Mouse (Mus musculus): ENCODE results near the gene Ranbp3. TPM values are rescaled to one million over a fixed set of nuclear protein-coding genes. Genes with fewer than 3 reads are reported as not detected.

The Ranbp3 gene
- polyA plus RNA-seq, 1 experiment from 2014 or later = 96.6 TPM

- no peak for ATAC-seq (ENCODE audit: borderline replicate concordance, extremely low read depth, low FRiP score, low TSS enrichment)
- Histone ChIP-seq H3K4me2 (no peak overlapping the region), H3K4me3 (no peak overlapping the region), H3K27ac (no peak overlapping the region), H3K9me3 (no peaks in the 10 kb centered on the region), H3K27me3 (no peaks in the 10 kb centered on the region), H3K9ac (no peak overlapping the region), H3K36me3 (no peaks in the 10 kb centered on the region), H3K4me1 (no peaks in the 10 kb centered on the region)
- 26% methylated on average over 10 of the region's 10 CpGs for WGBS
Observed at GRCm38 (mm10) chr17:56651801-56652200, 21.3 kb upstream of the Ranbp3 start.

- ATAC-seq (ENCODE audit: borderline replicate concordance, extremely low read depth, low FRiP score, low TSS enrichment) = no peak
- no peak overlapping the region for H3K9ac ChIP-seq
- H3K36me3 ChIP-seq = no peaks in the 10 kb centered on the region
- no peaks in the 10 kb centered on the region for H3K27me3 ChIP-seq
- WGBS = 54% methylated on average over 2 of the region's 2 CpGs
- H3K9me3 ChIP-seq = no peaks in the 10 kb centered on the region
- no peak overlapping the region for H3K4me3 ChIP-seq
- no peaks in the 10 kb centered on the region for H3K4me1 ChIP-seq
- no peak overlapping the region for H3K27ac ChIP-seq
- no peak overlapping the region for H3K4me2 ChIP-seq
Observed at GRCm38 (mm10) chr17:56654771-56655170, 18.3 kb upstream of the Ranbp3 start.

- H3K4me1 ChIP-seq = no peaks in the 10 kb centered on the region
- H3K9ac ChIP-seq = no peak overlapping the region
- no peak overlapping the region for H3K27ac ChIP-seq
- 61% methylated on average over 3 of the region's 3 CpGs for WGBS
- no peak overlapping the region for H3K4me2 ChIP-seq
- H3K27me3 ChIP-seq = no peaks in the 10 kb centered on the region
- H3K36me3 ChIP-seq = no peaks in the 10 kb centered on the region
- no peak for ATAC-seq (ENCODE audit: borderline replicate concordance, extremely low read depth, low FRiP score, low TSS enrichment)
- H3K4me3 ChIP-seq = no peak overlapping the region
- no peaks in the 10 kb centered on the region for H3K9me3 ChIP-seq
Observed at GRCm38 (mm10) chr17:56655311-56655710, 17.8 kb upstream of the Ranbp3 start.

- no peak overlapping the region for H3K9ac ChIP-seq
- WGBS = 75% methylated on average over 6 of the region's 6 CpGs
- H3K4me3 ChIP-seq = no peak overlapping the region
- no peaks in the 10 kb centered on the region for H3K36me3 ChIP-seq
- no peak overlapping the region for H3K27ac ChIP-seq
- ATAC-seq (ENCODE audit: borderline replicate concordance, extremely low read depth, low FRiP score, low TSS enrichment) = no peak
- no peaks in the 10 kb centered on the region for H3K4me1 ChIP-seq
- no peaks in the 10 kb centered on the region for H3K9me3 ChIP-seq
- no peak overlapping the region for H3K4me2 ChIP-seq
- H3K27me3 ChIP-seq = no peaks in the 10 kb centered on the region
Observed at GRCm38 (mm10) chr17:56656171-56656570, 16.9 kb upstream of the Ranbp3 start.

- no peaks in the 10 kb centered on the region for H3K36me3 ChIP-seq
- 0 out of 2 replicates have a peak overlapping the region, but pooled peaks have one; percentile 9 for H3K9ac ChIP-seq
- H3K9me3 ChIP-seq = no peaks in the 10 kb centered on the region
- H3K4me3 ChIP-seq = peak overlapping the region; percentile 26
- 0 out of 2 replicates have a peak, but pooled peaks cover 6% of the 10 kb centered on the region for H3K27me3 ChIP-seq
- no peak for ATAC-seq (ENCODE audit: borderline replicate concordance, extremely low read depth, low FRiP score, low TSS enrichment)
- WGBS = 34% methylated on average over 3 of the region's 3 CpGs
- H3K27ac ChIP-seq = peak overlapping the region; percentile 47; the same call in 1 of the 2 replicates
- peak overlapping the region; percentile 46 for H3K4me2 ChIP-seq
- peaks cover 25% of the 10 kb centered on the region for H3K4me1 ChIP-seq
Observed at GRCm38 (mm10) chr17:56663659-56664058, 9.4 kb upstream of the Ranbp3 start.

- no peaks in the 10 kb centered on the region for H3K9me3 ChIP-seq
- H3K36me3 ChIP-seq = no peaks in the 10 kb centered on the region
- H3K4me1 ChIP-seq = peaks cover 28% of the 10 kb centered on the region
- 0 out of 2 replicates have a peak, but pooled peaks cover 6% of the 10 kb centered on the region for H3K27me3 ChIP-seq
- ATAC-seq (ENCODE audit: borderline replicate concordance, extremely low read depth, low FRiP score, low TSS enrichment) = peak; percentile 55
- H3K27ac ChIP-seq = peak overlapping the region; percentile 47; the same call in 1 of the 2 replicates
- H3K4me3 ChIP-seq = peak overlapping the region; percentile 26
- 0 out of 2 replicates have a peak overlapping the region, but pooled peaks have one; percentile 9 for H3K9ac ChIP-seq
- 4% methylated on average over 10 of the region's 10 CpGs for WGBS
- peak overlapping the region; percentile 46 for H3K4me2 ChIP-seq
Observed at GRCm38 (mm10) chr17:56664333-56664732, 8.8 kb upstream of the Ranbp3 start.

- Histone ChIP-seq H3K4me3 (no peak overlapping the region), H3K27me3 (0 out of 2 replicates have a peak, but pooled peaks cover 6% of the 10 kb centered on the region), H3K27ac (no peak overlapping the region), H3K4me1 (peaks cover 28% of the 10 kb centered on the region), H3K36me3 (no peaks in the 10 kb centered on the region), H3K4me2 (no peak overlapping the region), H3K9ac (no peak overlapping the region), H3K9me3 (no peaks in the 10 kb centered on the region)
- WGBS = 89% methylated on average over 4 of the region's 4 CpGs
- ATAC-seq (ENCODE audit: borderline replicate concordance, extremely low read depth, low FRiP score, low TSS enrichment) = no peak
Observed at GRCm38 (mm10) chr17:56666384-56666783, 6.7 kb upstream of the Ranbp3 start.

- Histone ChIP-seq H3K4me1 (peaks cover 31% of the 10 kb centered on the region), H3K36me3 (no peaks in the 10 kb centered on the region), H3K9ac (no peak overlapping the region), H3K27me3 (0 out of 2 replicates have a peak, but pooled peaks cover 6% of the 10 kb centered on the region), H3K4me3 (no peak overlapping the region), H3K9me3 (no peaks in the 10 kb centered on the region), H3K4me2 (no peak overlapping the region), H3K27ac (no peak overlapping the region)
- WGBS = 66% methylated on average over 3 of the region's 3 CpGs
- no peak for ATAC-seq (ENCODE audit: borderline replicate concordance, extremely low read depth, low FRiP score, low TSS enrichment)
Observed at GRCm38 (mm10) chr17:56667591-56667990, 5.5 kb upstream of the Ranbp3 start.

GRCm38 (mm10) chr17:56668384-56669144 lies 4.5 kb upstream of the Ranbp3 start:
- 0 out of 2 replicates have a peak, but pooled peaks cover 6% of the 10 kb centered on the region for H3K27me3 ChIP-seq
- no peak overlapping the region for H3K27ac ChIP-seq
- peak overlapping the region; percentile 53 for H3K9ac ChIP-seq
- WGBS = 3% methylated on average over 31 of the region's 31 CpGs
- H3K4me1 ChIP-seq = peaks cover 25% of the 10 kb centered on the region
- H3K36me3 ChIP-seq = no peaks in the 10 kb centered on the region
- H3K4me2 ChIP-seq = peak overlapping the region; percentile 97
- H3K9me3 ChIP-seq = no peaks in the 10 kb centered on the region
- H3K4me3 ChIP-seq = peak overlapping the region; percentile 49
- ATAC-seq (ENCODE audit: borderline replicate concordance, extremely low read depth, low FRiP score, low TSS enrichment) = no peak

GRCm38 (mm10) chr17:56669766-56670165 lies 3.3 kb upstream of the Ranbp3 start:
- no peak overlapping the region for H3K4me2 ChIP-seq
- no peak overlapping the region for H3K9ac ChIP-seq
- H3K9me3 ChIP-seq = no peaks in the 10 kb centered on the region
- H3K4me1 ChIP-seq = peaks cover 21% of the 10 kb centered on the region
- H3K36me3 ChIP-seq = no peaks in the 10 kb centered on the region
- 0 out of 2 replicates have a peak, but pooled peaks cover 6% of the 10 kb centered on the region for H3K27me3 ChIP-seq
- no peak for ATAC-seq (ENCODE audit: borderline replicate concordance, extremely low read depth, low FRiP score, low TSS enrichment)
- H3K27ac ChIP-seq = no peak overlapping the region
- H3K4me3 ChIP-seq = no peak overlapping the region
- 80% methylated on average over 8 of the region's 8 CpGs for WGBS

GRCm38 (mm10) chr17:56673647-56674416 lies 738 bp downstream of the Ranbp3 start:
- no peaks in the 10 kb centered on the region for H3K9me3 ChIP-seq
- peak overlapping the region; percentile 69 for H3K4me3 ChIP-seq
- H3K27me3 ChIP-seq = no peaks in the 10 kb centered on the region
- peaks cover 21% of the 10 kb centered on the region for H3K36me3 ChIP-seq
- WGBS = 1% methylated on average over 37 of the region's 37 CpGs
- peak overlapping the region; percentile 70 for H3K4me2 ChIP-seq
- peaks cover 19% of the 10 kb centered on the region for H3K4me1 ChIP-seq
- H3K27ac ChIP-seq = peak overlapping the region; percentile 90
- H3K9ac ChIP-seq = peak overlapping the region; percentile 98
- ATAC-seq (ENCODE audit: borderline replicate concordance, extremely low read depth, low FRiP score, low TSS enrichment) = no peak

- WGBS = 63% methylated on average over 4 of the region's 4 CpGs
- Histone ChIP-seq H3K36me3 (peaks cover 52% of the 10 kb centered on the region), H3K4me3 (no peak overlapping the region)
Observed at GRCm38 (mm10) chr17:56681791-56682190, 8.7 kb downstream of the Ranbp3 start.

More at GRCm38 (mm10) chr17:56681791-56682190, 8.7 kb downstream of the Ranbp3 start:
- Histone ChIP-seq H3K9ac (no peak overlapping the region), H3K27ac (no peak overlapping the region), H3K27me3 (no peaks in the 10 kb centered on the region), H3K9me3 (no peaks in the 10 kb centered on the region), H3K4me2 (no peak overlapping the region), H3K4me1 (no peaks in the 10 kb centered on the region)
- ATAC-seq (ENCODE audit: borderline replicate concordance, extremely low read depth, low FRiP score, low TSS enrichment) = no peak

All from lung, embryonic 15.5 days (tissue).